Mouse (Mus musculus): ENCODE results near the gene Atf1.

DNA sequence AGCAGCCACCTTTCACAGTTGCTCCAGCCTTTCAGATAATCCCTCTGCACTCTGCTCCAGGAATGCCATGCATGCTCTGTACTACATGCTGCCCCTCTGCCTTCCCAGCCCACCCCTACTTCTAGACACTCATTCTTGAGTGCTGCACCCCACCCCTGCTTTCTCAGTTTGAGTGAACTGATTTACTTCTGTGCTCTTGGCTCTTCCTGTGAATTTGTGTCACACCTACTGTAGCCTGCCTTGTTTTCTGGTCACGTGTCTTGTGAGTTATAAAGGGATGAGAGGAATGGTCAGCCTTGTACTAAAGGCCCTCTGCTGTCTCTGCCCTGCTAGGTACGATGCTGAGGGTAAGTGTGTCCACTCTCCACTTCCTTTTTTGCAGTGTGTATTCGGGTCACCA is 25.8 kb upstream of the Atf1 start:
- no peak for TF ChIP-seq EP300 (IDR thresholded peaks at IDR 0.05; ENCODE audit: low read depth)
- TF ChIP-seq CTCF (IDR thresholded peaks at IDR 0.05; ENCODE audit: low read depth): no peak
